Mouse (Mus musculus) frontal cortex, postnatal 36 days (tissue): ENCODE data around the gene Txndc17.
A peak's percentile ranks its signal among the peaks of the same experiment; 100 is the strongest.

ENCODE experiments used
- DNase-seq, 2 experiments: peaks; one replicate each; pipeline ENCODE4 v3.0.0; 2022; ENCODE audit warnings: low spot score in 2 of 2

The Txndc17 gene

DNA sequence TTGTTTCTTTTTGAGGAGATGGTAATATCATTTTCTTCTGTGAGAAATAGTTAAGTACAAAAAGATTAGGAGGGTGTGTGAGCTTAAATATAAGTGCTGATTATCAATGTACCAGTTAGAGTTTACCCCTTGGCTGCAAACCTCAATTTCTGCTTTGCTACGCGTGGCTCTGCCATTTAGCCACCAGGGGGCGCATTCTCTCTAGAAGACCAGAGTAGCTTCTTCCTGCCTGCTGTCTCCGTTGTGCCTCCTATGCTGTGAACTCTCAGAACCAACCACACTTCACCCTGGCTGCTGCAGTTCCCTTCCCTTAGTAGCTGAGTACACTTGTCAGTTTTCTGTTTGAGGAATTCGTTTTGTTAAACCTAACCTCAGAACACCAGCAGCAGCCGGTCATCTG lies 13.9 kb downstream of the Txndc17 start:
- DNase-seq, result peak in 1 of 2 experiments; percentile 69

DNA sequence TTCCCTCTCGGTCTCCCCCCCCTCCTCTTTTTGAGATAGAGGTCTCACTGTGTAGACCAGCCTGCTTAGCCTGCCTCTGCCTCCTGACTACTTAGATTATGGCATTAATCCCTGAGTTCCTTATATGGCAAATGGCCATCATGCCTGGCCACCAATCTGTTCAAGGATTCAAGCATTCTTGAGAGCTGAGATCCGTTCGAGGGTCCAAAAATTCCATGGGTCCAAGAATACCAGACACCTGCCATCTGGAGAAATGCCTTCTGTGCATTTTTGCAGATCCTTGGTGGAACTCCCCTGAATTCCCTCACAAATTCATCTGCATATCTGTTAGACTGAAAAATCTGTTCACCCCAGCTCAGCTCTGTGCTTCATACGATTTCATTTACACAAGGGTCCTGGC lies 16.1 kb downstream of the Txndc17 start:
- DNase-seq, result no peak

DNA sequence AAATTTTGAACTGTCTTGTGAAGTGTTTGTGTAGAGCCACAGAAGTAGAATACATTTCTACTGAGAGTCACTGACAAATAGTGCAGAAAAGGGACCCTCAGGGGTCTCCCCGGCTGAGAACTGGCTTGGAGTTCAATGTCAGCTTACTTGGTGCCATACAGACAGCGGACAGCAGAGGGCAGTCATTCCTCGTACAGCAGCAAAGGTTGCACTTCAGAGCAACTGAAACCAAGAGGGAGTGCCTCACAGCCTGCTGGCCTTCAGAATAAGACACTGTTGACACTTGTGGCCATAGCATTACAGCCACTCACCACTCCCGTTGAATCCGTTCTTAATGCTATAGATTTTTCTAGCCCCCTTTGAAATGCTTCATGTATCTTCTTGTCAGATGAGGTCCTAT lies 17.5 kb downstream of the Txndc17 start:
- DNase-seq, result peak; percentile 82 to 88

DNA sequence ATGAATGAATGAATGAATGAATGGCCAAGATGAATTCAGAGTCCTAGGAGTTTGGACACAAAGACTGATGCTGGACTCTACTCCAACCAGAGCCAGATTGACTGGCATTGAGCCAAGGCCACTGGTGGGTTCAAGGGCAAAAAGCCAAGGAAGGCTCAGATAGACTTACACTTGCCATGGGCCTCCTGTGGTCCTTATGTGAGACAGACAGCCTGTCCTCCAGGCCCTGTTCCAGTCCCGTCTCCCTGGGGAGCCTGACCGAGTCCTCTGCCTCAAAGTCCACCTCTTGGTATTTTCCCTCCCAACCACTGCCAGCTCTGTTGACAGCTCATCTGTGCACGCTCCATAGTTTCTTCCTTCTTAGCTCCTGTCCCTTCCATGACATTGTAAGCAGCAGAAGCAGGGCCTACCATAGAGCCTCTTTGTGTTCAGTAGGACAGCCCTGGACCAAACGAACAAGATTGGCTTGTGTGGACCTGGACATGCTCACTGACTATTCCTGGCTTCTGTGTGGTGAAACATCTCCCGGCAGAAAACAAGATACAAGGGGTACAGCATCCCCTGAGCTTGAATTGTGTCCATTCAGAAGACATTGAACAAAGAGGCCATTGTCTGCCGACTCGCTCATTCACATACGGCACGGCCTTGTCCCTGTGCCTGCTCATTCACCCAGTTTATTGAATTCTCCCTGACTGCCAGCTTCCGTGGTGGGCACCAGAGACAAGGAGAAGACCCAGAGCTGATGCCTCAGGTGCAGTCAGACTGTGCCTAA lies 18.9 kb downstream of the Txndc17 start:
- DNase-seq, result no peak

DNA sequence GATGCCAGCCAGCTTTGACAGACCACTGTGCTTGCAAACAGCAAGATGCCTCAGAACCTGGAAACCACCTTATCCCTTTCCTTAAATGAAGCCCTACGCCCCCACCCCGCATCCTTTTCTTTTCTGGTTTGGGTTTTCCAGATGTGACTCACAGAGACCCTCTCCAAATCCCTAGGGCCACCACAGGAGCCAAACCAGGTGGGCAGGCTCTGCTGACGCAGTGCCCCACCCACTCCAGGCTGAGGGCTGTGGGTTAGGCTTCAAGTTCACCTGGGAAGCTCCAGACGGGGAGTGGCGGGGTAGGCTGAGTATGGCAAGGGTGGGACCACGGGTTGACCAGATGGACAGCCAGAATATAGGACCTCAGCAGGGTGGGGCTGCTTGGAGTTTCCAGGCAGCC lies 19.6 kb downstream of the Txndc17 start:
- no peak for DNase-seq

DNA sequence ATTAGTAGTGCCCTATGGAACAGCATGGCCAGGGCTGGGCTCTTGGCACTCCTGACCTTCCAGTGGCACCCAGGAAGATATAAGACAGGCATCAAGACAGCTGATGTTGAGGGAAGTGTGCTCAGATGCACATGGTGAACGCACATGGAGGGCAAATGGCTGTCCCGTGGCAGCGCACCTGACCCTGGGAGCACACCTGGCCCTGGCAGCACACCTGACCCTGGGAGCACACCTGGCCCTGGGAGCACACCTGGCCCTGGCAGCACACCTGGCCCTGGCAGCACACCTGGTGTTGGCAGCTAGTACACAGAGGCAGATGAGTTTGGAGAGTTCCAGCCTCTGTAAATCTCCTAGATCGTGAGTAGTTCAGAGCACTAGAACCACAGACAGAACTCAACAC lies 21.2 kb downstream of the Txndc17 start:
- no peak for DNase-seq

DNA sequence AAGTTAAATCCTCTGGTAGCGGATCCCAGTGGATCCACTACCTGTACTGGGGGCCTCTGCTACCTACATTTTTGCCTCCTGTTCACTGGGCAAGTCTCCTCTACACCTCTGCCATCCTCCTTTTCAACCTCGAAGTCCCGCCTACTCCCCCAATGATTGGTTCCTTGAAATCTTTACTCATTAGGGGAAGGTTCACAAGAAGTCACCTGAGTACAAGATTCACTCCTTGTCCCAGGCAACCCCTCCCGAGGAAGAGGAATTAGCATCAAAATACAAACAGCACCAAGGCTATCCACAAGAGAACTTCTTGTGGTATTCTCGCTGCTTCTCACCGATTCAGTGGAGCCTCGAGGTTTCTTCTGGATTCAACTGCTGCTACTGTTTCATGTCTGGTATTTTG lies 24.7 kb downstream of the Txndc17 start:
- DNase-seq, result no peak

DNA sequence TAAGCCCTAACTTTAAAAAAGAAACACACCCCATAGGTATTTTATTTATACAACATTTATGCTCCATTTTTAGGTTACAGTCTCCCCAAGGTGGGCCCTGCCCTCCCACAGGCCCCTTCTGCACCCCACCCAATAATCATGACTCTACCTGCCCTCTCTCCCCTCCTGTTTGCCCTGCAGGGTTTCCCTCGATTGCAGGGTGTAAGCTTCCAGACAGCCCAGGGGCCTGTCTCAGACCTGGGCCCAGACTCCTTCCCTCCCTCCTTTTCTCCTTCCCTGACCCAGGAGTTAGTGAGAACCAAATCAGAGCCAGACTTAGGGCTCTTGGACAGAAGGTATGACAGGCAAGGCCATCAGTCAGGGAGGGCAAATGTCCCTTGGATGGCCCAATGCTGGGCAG lies 25.6 kb downstream of the Txndc17 start:
- no peak for DNase-seq

DNA sequence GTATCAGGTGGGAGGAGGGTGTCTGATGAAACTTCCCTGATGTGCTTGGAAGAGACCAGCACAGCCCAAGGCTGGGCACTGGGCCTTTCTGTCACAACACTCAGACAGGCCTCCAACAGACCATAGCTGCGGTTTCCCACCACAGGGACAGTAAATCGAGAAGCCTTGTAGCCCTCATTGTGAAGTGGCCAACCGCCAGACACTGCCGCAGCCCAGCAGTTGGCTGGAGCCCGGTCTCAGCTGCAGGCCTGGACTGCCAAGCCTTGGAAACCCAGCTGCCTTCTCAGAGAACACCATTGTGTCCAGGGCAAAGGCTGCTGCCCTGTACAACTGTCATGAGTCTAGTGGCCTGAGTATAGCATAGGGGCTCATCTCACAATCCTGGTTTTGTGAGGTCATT lies 26.7 kb downstream of the Txndc17 start:
- peak; percentile 34 to 39 for DNase-seq

DNA sequence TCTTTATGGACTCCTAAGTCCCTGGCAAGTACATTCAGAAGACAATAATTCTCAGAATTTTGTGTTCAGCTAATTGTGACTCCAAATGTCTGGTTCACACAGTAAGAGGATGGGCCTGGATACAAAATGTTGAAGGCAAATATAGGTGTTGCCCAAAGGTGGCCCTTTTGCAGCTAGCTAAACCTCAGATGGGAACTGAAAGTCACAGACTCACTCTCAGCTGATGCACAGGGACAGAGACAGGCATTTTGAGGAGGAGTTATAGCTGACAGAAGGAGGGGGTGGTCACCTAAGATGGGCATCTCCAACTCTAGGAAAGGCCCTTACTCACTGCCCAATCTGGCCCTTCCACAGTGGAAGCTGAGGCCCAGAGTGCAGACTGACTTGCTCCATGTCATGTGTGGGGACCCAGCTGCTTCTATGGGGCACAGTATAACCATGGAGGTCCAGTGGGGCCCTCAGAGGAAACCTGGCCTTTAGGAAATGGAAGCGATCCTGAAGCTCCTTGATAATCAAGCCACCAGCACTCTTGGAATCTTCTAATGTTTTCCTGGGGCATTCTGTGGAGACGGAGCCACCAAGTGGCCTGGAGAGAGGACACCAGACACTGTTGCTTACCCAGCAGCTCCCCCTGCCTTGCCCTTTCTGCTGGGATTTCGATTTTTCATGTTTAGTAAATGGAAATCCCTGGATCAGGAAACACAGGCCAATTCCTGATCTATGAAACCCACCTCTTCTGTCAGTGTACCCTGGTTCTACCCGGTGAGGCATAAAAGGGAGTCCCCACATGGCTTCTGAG lies 32.9 kb downstream of the Txndc17 start:
- DNase-seq, result no peak

DNA sequence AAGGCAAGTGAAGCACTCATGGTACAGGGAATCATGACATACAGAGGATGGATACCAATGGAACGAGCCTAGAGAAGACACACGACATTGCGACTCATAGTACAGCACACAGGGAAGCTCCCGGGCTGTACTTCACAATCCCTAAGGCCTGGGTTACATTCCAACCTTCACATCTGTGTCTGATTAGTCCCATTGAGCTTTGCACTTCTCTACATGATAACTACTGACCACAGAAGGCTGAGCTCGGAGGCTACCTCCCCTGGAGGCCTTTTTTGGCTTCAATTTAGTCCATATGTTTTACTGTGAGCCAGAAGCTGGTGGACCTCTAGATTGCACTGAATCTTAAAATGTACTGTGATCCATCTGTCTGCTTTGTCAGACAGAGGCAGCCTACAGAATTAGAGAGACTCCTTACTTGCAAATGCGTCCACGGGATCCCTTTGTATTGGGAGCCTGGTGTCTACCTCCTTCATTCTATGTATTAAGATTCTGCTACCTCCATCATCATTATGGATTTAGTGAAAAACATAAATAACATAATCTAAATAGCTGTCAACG lies 37.9 kb downstream of the Txndc17 start:
- peak in 1 of 2 experiments; percentile 49 for DNase-seq

DNA sequence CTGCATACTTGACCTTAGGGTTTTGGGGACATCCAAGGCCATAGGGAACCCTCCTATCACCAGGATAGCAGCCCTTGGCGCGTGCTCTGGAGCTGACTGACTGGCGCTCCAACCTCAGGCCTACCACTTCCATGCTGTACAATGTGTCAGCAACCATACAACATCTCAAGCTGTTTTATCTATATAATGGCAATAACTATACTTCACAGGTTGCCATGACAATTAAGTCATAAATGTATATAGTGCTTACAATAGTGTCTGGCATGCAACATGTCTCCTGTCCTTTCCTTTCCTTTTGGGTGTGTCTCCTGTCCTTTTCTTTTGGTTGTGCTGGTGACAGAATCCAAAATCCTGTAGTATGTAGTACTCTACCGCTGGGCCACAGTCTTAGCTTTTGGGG lies 48.3 kb downstream of the Txndc17 start:
- DNase-seq, result no peak

DNA sequence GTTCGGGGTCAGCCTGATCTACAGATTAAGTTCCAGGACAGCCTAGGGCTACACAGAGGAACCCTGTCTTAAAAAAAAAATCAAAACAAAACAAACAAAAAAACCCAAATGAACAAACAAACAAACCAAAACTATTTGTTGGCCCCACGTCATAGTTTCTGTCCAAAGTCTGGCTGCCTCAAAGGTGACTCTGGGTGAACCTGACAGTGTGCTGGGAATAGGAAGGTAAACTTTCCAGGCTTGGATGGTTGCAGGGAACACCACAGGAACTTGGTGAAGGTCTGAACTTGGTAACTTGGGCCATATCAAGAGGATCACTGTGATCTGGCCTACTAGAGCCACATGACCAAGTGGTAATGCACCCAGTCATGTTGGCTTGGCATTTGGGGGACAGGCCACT lies 49.1 kb downstream of the Txndc17 start:
- DNase-seq, result no peak
